Mouse (Mus musculus) neural tube, embryonic 10.5 days (tissue): ENCODE results near the gene Itpr1.

Experiments
- DNase-seq: peaks from one replicate; pipeline ENCODE4 v3.0.0-alpha.2; 2017; ENCODE audit warnings: low spot score; ENCODE audit errors: extremely low spot score

Gene Itpr1

DNA sequence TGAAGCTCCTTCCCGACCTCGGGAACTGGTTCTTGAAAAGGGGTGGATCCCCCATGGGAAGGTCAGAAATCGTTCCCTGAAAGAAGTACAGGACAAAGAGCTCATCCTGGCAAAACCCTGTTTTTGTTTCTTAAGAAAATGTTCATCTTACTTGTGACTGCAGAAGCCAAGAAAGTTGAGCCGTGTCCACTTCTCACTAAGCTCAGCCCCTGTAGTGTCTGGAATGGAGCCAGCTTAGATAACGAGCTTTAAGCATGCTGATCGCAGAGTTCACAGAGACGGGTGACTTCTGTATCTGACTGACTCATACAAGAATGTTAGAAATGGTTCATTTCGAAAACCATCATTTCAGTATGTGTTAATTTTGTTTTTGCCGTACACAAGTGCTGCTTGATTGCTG is 297.2 kb downstream of the Itpr1 start:
- DNase-seq, result no peak

- DNase-seq, result no peak
These were observed 299.2 kb downstream of the Itpr1 start for GRCm38 (mm10) chr6:108512097-108512496.

DNA sequence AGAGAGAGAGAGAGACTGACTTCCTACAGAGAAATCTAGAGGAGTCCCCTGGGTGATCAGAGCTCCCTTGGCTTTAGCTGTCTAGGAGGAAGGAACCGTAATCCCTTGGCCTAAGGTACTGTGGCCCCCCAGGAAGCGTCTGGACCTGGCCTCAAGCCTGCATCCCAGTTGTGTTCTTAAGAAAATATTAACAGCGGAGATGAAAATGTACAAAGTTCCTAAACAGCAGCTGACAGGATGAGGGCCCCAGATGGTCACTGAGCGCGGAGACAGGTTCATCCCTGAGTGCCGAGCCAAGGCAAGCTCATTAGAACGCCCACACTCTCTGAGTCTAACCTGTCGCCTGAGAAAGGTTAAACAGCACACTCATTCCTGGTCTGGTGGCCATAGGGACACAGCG is 300.1 kb downstream of the Itpr1 start:
- DNase-seq, result no peak

GRCm38 (mm10) chr6:108516248-108516647 is 303.4 kb downstream of the Itpr1 start:
- no peak for DNase-seq

- DNase-seq, result no peak
These were observed 304.5 kb downstream of the Itpr1 start for GRCm38 (mm10) chr6:108517241-108517981.

- no peak for DNase-seq
These were observed 305.1 kb downstream of the Itpr1 start for GRCm38 (mm10) chr6:108517986-108518385.

DNA sequence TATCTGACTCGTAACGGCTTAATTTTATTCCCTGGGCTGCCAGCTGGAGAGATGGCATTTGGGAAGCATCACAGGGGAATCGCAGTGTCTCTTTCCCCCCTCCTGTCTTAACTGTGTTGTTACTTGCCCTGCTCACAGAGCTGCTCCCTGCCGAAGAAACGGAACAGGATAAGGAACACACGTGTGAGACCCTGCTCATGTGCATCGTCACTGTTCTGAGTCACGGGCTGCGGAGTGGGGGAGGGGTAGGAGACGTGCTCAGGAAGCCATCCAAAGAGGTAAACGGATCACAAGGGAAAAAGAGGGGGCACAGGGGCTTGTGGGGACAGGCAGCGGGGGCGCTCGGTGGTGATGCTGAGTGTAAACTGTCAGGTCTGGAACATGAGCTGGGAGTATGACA is 305.7 kb downstream of the Itpr1 start:
- no peak for DNase-seq

DNA sequence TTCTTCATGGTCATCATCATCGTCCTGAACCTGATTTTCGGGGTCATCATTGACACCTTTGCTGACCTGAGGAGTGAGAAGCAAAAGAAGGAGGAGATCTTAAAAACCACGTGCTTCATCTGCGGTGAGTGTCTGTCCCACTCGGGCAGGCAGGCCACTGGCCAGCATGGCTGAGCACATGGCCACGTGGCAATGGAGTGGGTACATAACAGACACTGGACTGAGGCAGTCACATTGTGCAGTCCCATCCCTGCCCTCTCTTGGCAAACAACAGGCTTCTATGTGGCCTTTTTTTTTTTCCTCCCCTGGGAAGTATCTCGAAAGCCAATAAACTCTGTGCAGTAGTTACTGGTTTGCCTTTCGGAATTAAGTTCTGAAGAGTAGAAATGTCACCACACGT is 306.4 kb downstream of the Itpr1 start:
- no peak for DNase-seq

- no peak for DNase-seq
These were observed 311.2 kb downstream of the Itpr1 start for GRCm38 (mm10) chr6:108523956-108524616.

DNA sequence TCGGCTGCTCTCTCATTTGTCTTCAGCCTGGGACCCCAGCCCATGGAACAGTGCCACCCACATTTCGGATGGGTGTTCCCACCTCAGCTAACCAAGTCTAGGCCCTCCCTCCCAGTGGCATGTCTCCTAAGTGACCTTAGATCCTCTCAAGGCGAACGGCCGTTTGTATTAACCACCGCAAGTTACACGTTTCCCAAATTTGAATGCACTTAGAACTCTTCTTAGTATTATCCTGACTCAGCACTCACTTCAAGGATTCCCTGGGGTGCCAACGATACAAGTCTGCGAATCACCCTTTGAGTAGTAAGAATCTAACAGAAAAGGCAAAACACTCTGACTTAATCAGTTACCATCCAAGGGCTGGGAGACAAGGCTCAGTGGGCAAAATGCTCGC is 311.7 kb downstream of the Itpr1 start:
- DNase-seq, result no peak

GRCm38 (mm10) chr6:108527560-108527959 is 314.7 kb downstream of the Itpr1 start:
- DNase-seq, result no peak

DNA sequence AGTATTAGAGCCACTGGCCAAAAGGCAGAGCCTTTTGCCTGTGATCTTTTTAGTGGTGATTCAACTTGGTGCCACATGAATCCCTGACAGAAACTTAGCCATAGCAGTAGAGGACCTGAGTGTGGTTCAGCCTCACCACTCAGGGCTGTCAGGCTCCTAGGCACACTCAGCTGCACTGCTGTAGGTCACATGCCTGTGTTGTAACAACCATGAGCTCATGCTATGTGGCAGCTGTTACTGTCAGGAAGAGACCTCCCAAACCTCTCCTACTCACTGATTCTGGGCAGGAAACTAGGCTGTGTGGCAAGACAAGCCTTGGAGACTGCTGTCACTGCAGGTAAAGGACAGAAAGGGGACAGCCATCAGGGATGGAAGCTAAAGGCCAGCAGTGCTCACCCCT is 315.1 kb downstream of the Itpr1 start:
- DNase-seq, result no peak

DNA sequence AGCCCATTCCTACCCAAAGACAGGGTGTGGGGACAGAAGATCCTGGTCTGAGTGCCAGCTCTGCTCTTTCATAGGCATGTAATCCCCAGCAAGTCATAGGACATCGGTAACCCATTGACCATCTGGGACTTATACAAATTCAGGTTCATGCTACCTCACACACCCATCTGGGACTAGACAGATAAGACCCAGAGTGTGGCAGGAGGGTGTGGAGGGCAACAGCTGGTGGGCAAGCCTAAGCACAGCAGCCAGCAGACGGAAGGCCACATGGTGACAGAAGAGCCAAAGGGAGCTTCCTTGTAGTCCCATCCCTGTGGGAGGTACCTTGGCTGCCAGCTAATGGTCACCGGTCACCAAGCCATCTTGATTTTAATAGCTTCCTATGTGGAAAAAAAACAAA is 316.3 kb downstream of the Itpr1 start:
- no peak for DNase-seq

- DNase-seq, result peak; percentile 19
These were observed 318.0 kb downstream of the Itpr1 start for GRCm38 (mm10) chr6:108530781-108531323.

- DNase-seq, result no peak
These were observed 318.7 kb downstream of the Itpr1 start for GRCm38 (mm10) chr6:108531324-108532311.

DNA sequence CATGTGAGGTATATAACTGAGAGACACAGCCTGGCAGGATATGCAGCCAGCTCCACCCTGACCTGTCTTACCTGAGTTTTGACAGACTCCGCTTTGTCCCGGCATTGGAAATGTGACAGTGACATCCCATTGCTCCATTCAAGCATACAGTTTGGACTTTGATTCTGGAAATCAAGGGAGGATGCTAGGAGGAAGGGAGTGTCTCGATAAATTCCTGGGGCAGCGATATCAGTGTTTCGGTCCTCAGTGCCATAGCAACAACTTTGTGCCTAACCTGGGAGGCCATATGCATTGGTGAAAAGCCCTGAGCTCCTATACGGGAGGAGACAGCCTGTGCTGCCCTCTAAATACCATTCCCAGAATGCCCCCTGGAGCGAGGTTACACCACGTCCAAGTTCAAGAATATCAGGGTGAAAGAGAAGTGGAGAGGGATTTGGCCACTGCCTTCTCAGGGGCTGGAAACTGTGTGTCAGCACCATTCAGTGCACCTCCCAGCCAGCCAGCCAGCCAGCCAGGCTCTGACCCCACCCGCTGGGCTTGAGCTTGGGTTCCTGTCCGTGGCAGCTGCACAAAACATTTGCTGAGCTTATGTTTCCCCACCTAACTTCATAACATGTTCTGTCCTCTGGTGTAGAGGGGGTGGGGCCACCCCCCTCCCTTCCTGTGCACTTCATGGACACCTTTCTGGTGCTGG is 319.7 kb downstream of the Itpr1 start:
- no peak for DNase-seq

DNA sequence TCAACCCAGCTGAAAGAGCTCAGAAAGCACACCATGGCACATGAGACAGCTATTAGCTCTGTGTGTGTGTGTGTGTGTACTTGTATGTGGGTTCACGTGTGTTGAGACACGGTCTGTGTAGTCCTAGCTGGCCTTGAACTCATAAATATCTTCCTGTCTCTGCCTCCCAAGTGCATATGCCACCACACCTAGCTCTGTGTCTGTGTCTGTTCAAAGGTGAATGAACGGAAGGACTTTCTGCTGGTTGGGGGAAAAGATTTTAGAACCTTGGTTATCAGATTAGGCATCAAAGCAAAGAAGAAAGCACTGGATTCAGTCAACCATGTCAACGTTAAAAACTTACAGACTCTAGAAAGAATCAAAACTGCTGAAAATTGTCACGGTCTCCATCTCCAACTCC is 321.2 kb downstream of the Itpr1 start:
- no peak for DNase-seq

- DNase-seq, result no peak
These were observed 321.7 kb downstream of the Itpr1 start for GRCm38 (mm10) chr6:108534596-108534995.

DNA sequence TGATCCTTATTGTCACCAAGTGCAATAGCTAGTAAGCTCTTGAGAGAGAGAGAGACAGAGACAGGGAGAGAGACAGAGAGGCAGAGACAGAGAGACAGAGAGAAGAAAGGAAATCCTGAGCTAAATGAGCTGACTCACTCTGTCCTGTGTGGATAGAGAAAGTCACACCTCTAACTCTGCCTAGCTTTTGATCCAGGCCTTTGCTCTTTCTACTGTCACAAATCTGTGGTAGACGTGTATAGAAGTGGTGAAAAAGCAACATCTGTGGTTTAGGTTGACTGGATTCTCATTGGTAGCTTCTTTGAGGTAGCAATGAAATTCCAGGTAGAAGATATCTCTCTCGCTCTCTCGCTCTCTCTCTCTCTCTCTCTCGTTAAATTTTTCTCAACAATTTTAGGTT is 322.4 kb downstream of the Itpr1 start:
- no peak for DNase-seq

DNA sequence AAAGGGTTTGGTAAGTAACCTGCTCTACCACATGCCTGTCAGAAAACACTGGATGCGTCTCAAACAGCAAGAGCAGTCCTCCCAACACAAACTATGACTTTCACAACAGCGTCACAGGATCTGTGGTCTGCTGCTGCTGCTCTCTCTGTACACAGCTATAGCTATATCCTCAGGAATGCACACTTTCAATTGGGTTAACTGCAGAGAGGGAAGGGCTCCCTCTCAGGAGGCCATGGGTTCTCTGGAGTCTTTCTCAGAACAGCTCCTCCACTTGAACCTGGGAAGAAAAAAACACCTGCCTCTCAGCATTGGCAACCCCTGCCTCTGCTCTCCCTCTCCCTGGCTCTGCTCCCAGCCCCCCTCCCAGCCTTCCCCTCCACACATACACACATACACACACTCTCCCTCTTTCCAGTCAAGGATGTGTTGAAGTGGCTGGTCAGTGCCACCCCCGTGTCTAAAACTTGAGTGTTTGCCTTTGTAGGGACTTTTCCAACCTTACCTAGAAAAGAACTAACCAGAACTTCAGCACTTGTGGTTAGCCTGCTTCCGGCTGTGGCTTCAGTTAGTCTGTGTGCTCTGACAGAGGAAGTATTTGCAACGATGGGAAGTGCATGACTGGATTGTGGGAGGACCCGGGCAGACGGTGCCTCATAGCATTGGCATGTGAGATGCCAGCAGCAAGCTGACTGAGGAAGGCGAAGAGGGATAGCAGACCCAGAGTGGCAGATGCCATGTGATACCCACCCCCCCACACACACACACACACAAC is 323.8 kb downstream of the Itpr1 start:
- no peak for DNase-seq
